Mouse (Mus musculus): Measurements from ENCODE around the gene Aspdh. TPM values are rescaled to one million over a fixed set of nuclear protein-coding genes. Genes with fewer than 3 reads are reported as not detected.

The Aspdh gene
- polyA plus RNA-seq, 1 experiment from 2014 or later, result 1.5 TPM

GRCm38 (mm10) chr7:44494681-44495080, 29.5 kb downstream of the Aspdh start:
- Histone ChIP-seq H3K4me1 (replicated peaks; ENCODE audit: control insufficient read depth, insufficient read depth, low read length) (peaks cover 9% of the 10 kb centered on the region; the same call in 1 of the 2 replicates), H3K36me3 (ENCODE audit: control insufficient read depth, insufficient read depth) (peaks cover 35% of the 10 kb centered on the region), H3K27ac (ENCODE audit: low read depth, low read length) (no peak overlapping the region), H3K4me2 (replicated peaks; ENCODE audit: low read depth) (no peak overlapping the region), H3K9ac (ENCODE audit: low read depth, low read length) (no peak overlapping the region), H3K27me3 (replicated peaks; ENCODE audit: control insufficient read depth, insufficient read depth, low read length) (0 out of 2 replicates have a peak, but pooled peaks cover 3% of the 10 kb centered on the region), H3K9me3 (ENCODE audit: control insufficient read depth) (no peaks in the 10 kb centered on the region), H3K4me3 (ENCODE audit: low read depth, low read length) (no peak overlapping the region)
- no peak for TF ChIP-seq CTCF (IDR thresholded peaks at IDR 0.05; ENCODE audit: low read depth)
- no peak for ATAC-seq
- 91% methylated on average over 12 of the region's 12 CpGs for WGBS

DNA sequence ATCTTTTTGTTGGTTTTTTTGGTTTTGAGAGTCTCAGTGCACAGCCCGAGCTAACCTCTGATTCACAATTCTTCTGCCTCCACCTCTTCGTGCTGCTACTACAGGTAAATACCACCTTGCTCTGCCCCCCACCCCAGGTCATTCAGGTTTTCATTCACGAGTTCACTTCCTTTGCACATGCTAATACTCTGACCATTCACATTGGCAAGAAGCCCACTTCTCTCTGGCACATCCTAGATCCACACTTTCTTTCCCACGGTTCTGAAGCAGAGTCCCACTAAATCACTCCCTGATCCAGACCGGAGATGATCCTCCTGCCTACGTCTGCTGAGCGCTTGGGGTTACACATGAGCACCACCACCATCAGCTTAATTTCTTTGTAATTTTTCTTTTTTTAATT, 29.9 kb downstream of the Aspdh start:
- TF ChIP-seq CTCF (IDR thresholded peaks at IDR 0.05; ENCODE audit: low read depth), result no peak
- Histone ChIP-seq H3K27me3 (replicated peaks; ENCODE audit: control insufficient read depth, insufficient read depth, low read length) (0 out of 2 replicates have a peak, but pooled peaks cover 3% of the 10 kb centered on the region), H3K4me2 (replicated peaks; ENCODE audit: low read depth) (no peak overlapping the region), H3K4me1 (replicated peaks; ENCODE audit: control insufficient read depth, insufficient read depth, low read length) (peaks cover 9% of the 10 kb centered on the region; the same call in 1 of the 2 replicates), H3K9ac (ENCODE audit: low read depth, low read length) (no peak overlapping the region), H3K27ac (ENCODE audit: low read depth, low read length) (no peak overlapping the region), H3K36me3 (ENCODE audit: control insufficient read depth, insufficient read depth) (peaks cover 31% of the 10 kb centered on the region), H3K9me3 (ENCODE audit: control insufficient read depth) (no peaks in the 10 kb centered on the region), H3K4me3 (ENCODE audit: low read depth, low read length) (no peak overlapping the region)
- 82% methylated on average over 7 of the region's 7 CpGs for WGBS
- ATAC-seq, result no peak

DNA sequence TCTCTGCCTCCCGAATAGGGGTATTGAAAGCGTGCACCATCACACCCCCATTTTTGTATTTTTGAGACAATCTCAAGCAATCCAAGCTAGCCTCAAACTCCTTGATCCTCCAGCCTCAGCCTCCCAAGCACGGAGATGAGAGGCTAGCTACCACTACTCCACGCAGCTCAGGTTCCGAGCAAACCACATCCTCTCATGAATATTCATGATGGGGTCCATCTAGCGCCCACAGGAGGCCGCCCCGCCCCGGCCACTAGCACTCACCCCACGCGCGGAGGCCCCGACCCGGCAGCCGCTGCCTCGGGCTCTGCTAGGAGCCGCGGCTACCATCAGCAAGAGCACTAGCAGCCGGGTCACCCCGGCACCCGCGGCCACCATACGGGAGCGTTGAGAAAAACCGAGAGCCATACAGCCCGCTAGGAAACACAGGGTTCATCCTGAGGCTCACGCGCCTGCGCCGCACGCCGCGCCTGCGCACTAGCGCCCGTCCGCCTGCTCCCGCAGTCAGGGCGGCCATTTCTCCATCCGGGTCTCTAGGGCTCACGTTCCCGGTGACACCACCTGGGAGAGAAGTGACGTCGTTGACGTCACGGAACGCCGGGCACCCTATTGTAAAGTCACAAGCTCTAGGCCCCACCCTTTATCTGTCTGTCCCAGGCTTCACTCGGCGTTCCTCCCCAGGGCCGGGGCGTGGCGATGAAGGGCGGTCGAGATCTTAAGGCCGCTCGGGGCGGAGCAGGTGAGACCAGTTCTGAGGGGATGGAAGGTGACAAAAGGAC, 31.0 kb downstream of the Aspdh start, which contains the start of the genes Emc10 and Fam71e1:
TSS of gene Emc10 (minus strand) at position 538 of the 779 bp plus-strand sequence.
TSS of gene Fam71e1 (plus strand) at position 590 of the 779 bp plus-strand sequence.
- H3K36me3 ChIP-seq (ENCODE audit: control insufficient read depth, insufficient read depth), result peaks cover 20% of the 10 kb centered on the region
- H3K4me1 ChIP-seq (replicated peaks; ENCODE audit: control insufficient read depth, insufficient read depth, low read length), result peaks cover 9% of the 10 kb centered on the region; the same call in 1 of the 2 replicates
- H3K27ac ChIP-seq (ENCODE audit: low read depth, low read length), result peak within 1 kb of the TSS; percentile 72
- H3K4me3 ChIP-seq (ENCODE audit: low read depth, low read length), result peak within 1 kb of the TSS; percentile 76
- under 1% methylated on average over 58 of the region's 58 CpGs for WGBS
- TF ChIP-seq CTCF (IDR thresholded peaks at IDR 0.05; ENCODE audit: low read depth), result peak; percentile 40; the same call in 1 of the 2 replicates
- 0 out of 2 replicates have a peak, but pooled peaks cover 3% of the 10 kb centered on the region for H3K27me3 ChIP-seq (replicated peaks; ENCODE audit: control insufficient read depth, insufficient read depth, low read length)
- no peaks in the 10 kb centered on the region for H3K9me3 ChIP-seq (ENCODE audit: control insufficient read depth)
- peak within 1 kb of the TSS; percentile 82 for H3K9ac ChIP-seq (ENCODE audit: low read depth, low read length)
- peak; percentile 97 for ATAC-seq
- peak within 1 kb of the TSS; percentile 93 for H3K4me2 ChIP-seq (replicated peaks; ENCODE audit: low read depth)

DNA sequence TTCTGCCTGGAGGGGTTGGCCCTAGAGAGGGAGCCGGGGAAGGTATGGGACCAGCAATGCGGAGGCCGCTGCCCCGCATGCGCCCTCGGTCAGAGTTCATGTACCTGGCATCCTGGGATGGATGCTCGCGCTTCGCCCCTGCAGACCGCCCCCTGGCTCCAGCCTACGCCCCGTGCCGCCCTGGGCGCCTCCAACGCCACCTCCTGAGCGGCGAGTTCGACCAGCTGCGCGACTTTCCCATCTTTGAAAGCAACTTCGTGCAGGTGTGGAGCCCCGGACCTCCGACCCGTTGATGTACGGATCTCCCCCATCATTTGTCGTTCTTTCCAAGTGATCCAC, 31.5 kb downstream of the Aspdh start:
- H3K9me3 ChIP-seq (ENCODE audit: control insufficient read depth), result no peaks in the 10 kb centered on the region
- TF ChIP-seq CTCF (IDR thresholded peaks at IDR 0.05; ENCODE audit: low read depth), result peak; percentile 54
- H3K9ac ChIP-seq (ENCODE audit: low read depth, low read length), result peak overlapping the region; percentile 82
- ATAC-seq, result no peak
- under 1% methylated on average over 26 of the region's 26 CpGs for WGBS
- H3K4me3 ChIP-seq (ENCODE audit: low read depth, low read length), result peak overlapping the region; percentile 76
- H3K27me3 ChIP-seq (replicated peaks; ENCODE audit: control insufficient read depth, insufficient read depth, low read length), result 0 out of 2 replicates have a peak, but pooled peaks cover 3% of the 10 kb centered on the region
- peak overlapping the region; percentile 22; the same call in 1 of the 2 replicates for H3K27ac ChIP-seq (ENCODE audit: low read depth, low read length)
- H3K4me1 ChIP-seq (replicated peaks; ENCODE audit: control insufficient read depth, insufficient read depth, low read length), result peaks cover 9% of the 10 kb centered on the region; the same call in 1 of the 2 replicates
- peaks cover 15% of the 10 kb centered on the region for H3K36me3 ChIP-seq (ENCODE audit: control insufficient read depth, insufficient read depth)
- H3K4me2 ChIP-seq (replicated peaks; ENCODE audit: low read depth), result peak overlapping the region; percentile 93

- 77% methylated on average over 10 of the region's 10 CpGs for WGBS
- H3K27me3 ChIP-seq (replicated peaks; ENCODE audit: control insufficient read depth, insufficient read depth, low read length), result 0 out of 2 replicates have a peak, but pooled peaks cover 3% of the 10 kb centered on the region
- no peak overlapping the region for H3K27ac ChIP-seq (ENCODE audit: low read depth, low read length)
- 0 out of 2 replicates have a peak overlapping the region, but pooled peaks have one; percentile 93 for H3K4me2 ChIP-seq (replicated peaks; ENCODE audit: low read depth)
- no peaks in the 10 kb centered on the region for H3K9me3 ChIP-seq (ENCODE audit: control insufficient read depth)
- peaks cover 8% of the 10 kb centered on the region; the same call in 1 of the 2 replicates for H3K36me3 ChIP-seq (ENCODE audit: control insufficient read depth, insufficient read depth)
- no peak for ATAC-seq
- H3K9ac ChIP-seq (ENCODE audit: low read depth, low read length), result no peak overlapping the region
- no peak for TF ChIP-seq CTCF (IDR thresholded peaks at IDR 0.05; ENCODE audit: low read depth)
- no peak overlapping the region for H3K4me3 ChIP-seq (ENCODE audit: low read depth, low read length)
- H3K4me1 ChIP-seq (replicated peaks; ENCODE audit: control insufficient read depth, insufficient read depth, low read length), result peaks cover 9% of the 10 kb centered on the region; the same call in 1 of the 2 replicates
Observed at GRCm38 (mm10) chr7:44497361-44498055, 32.3 kb downstream of the Aspdh start.

DNA sequence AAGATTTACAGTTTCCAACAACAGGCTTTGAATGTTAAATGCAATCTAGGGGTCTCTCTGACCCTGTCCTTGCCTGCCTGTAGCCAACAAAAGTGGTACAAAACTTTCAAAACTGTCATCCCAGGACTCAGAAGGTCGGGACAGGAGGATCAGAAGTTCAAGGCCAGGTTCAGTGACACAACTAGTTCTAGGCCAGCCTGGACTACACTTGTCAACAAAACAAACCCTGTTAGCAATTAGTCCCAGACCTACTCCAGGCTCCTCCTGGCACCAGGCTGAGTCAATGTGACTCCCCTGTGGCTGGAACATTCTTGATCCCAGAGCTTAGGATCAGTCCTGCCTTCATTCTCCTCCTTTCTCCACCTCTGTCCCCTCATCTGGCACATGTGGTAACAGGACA, 33.7 kb downstream of the Aspdh start:
- 82% methylated on average over 1 of the region's 1 CpGs for WGBS
- H3K27me3 ChIP-seq (replicated peaks; ENCODE audit: control insufficient read depth, insufficient read depth, low read length), result 0 out of 2 replicates have a peak, but pooled peaks cover 3% of the 10 kb centered on the region
- H3K27ac ChIP-seq (ENCODE audit: low read depth, low read length), result no peak overlapping the region
- H3K4me1 ChIP-seq (replicated peaks; ENCODE audit: control insufficient read depth, insufficient read depth, low read length), result peaks cover 9% of the 10 kb centered on the region; the same call in 1 of the 2 replicates
- no peaks in the 10 kb centered on the region for H3K9me3 ChIP-seq (ENCODE audit: control insufficient read depth)
- H3K4me2 ChIP-seq (replicated peaks; ENCODE audit: low read depth), result no peak overlapping the region
- no peak for ATAC-seq
- 0 out of 2 replicates have a peak, but pooled peaks cover 4% of the 10 kb centered on the region for H3K36me3 ChIP-seq (ENCODE audit: control insufficient read depth, insufficient read depth)
- no peak overlapping the region for H3K9ac ChIP-seq (ENCODE audit: low read depth, low read length)
- TF ChIP-seq CTCF (IDR thresholded peaks at IDR 0.05; ENCODE audit: low read depth), result no peak
- H3K4me3 ChIP-seq (ENCODE audit: low read depth, low read length), result no peak overlapping the region
